Mouse (Mus musculus) brown adipose tissue, adult 24 weeks (tissue): ENCODE data around the gene Ppm1h. TPM values are rescaled to one million over a fixed set of nuclear protein-coding genes. Genes with fewer than 3 reads are reported as not detected.
"Not testable (repeated sequence)": the region's sequence is repeated elsewhere in the genome, so short reads cannot be mapped to it uniquely, and the experiment has no call there.

ENCODE experiments used
- H3K27ac ChIP-seq: fragments of 200-500 bp; replicated peaks from 2 replicates; pipeline ENCODE4 v1.5.1; 2012; ENCODE audit warnings: low read depth, mild to moderate bottlenecking, low read length
- H3K4me1 ChIP-seq: fragments of 200-500 bp; 2 replicates; pipeline ENCODE4 v1.6.1; 2012; ENCODE audit warnings: low read length, mixed read lengths; ENCODE audit not compliant: control insufficient read depth, insufficient read depth, insufficient read length
- H3K4me3 ChIP-seq: fragments of 200-500 bp; 2 replicates; pipeline ENCODE4 v1.5.1; 2012; ENCODE audit warnings: low read depth, mild to moderate bottlenecking, low read length, moderate library complexity; ENCODE audit not compliant: insufficient read depth
- polyA plus RNA-seq: library from polyadenylated mRNA; stranded (reverse); fragments of >200 nt; gene quantifications from 2 replicates; pipeline ENCODE4 v1.2.4, GENCODE M21; 2012; ENCODE audit not compliant: missing spikeins, insufficient read depth, insufficient read length

Ppm1h gene
- polyA plus RNA-seq, 1 experiment, result 0.67 TPM

DNA sequence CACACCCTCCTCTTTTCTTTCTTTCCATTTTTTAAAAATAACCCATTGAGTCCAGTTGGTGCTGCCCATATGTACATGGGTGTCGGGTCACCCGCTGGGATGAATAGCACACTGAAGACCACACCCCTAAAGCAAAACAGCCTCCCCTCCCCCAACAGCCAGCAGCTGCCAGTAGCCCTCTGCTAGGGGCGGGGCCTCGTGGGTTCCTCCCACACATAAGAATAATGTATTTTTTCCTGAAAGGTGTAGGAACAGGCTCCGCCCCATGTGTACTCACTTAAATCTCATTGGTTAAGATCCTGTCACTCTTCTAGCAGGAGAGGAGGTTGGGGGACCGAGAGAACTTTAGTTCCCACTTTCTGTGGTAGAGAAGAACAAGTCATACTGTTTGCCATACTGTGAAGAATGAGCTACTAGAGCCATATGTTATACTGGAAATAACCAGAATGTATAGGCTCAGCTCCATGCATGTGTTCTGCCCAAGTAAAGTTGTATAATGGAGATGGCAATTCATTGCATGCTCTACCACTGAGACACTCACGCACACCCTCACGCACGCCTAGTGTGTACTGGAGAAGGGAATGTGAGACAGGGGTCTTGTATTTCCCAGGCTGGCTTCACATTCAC lies 231.0 kb downstream of the Ppm1h start:
- Histone ChIP-seq H3K27ac (no peak overlapping the region), H3K4me3 (no peak overlapping the region), H3K4me1 (0 out of 2 replicates have a peak, but pooled peaks cover 4% of the 10 kb centered on the region)

DNA sequence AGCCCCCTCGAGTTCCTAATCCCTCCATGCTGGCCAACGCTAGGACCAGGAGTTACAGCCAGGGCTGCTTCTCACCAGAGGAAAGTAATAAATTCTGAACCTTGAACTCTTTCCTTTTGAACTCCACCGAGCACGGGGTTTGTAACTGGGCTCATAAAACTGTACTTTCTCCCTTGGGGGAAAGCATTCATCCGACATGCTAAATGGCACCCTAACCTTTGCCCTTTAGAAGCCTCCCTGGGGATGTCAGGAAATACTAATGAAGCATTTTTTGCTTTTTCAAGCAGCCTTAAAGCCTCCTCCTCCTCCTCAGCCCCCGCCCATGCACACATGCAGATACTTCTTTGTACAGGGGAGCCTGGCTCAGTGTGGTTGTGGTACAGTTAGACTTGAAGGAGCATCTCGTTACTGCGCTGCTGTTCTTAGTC lies 232.2 kb downstream of the Ppm1h start:
- no peak overlapping the region for H3K4me3 ChIP-seq
- peak overlapping the region; percentile 47; the same call in 1 of the 2 replicates for H3K27ac ChIP-seq
- H3K4me1 ChIP-seq, result 0 out of 2 replicates have a peak, but pooled peaks cover 4% of the 10 kb centered on the region

DNA sequence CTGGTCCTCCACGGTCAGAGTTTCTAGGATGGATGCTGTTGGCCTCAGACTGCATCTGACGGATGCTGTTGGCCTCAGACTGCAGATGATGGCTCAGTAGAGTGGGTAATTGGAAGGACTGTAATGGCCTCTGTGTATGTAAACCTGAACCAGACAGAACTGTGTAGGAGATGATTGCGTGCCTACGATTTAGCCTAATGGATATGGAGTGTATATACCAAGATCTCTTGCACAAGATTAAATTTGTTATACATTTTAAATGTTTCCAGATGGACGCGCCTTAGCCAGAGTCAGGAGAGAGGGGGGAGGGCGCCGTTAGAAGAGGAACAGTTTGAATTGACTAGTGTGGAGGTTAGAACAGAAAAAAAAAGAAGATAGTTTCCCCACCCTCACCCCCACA lies 233.1 kb downstream of the Ppm1h start:
- Histone ChIP-seq H3K27ac (0 out of 2 replicates have a peak overlapping the region, but pooled peaks have one; percentile 15), H3K4me3 (no peak overlapping the region), H3K4me1 (0 out of 2 replicates have a peak, but pooled peaks cover 4% of the 10 kb centered on the region)

DNA sequence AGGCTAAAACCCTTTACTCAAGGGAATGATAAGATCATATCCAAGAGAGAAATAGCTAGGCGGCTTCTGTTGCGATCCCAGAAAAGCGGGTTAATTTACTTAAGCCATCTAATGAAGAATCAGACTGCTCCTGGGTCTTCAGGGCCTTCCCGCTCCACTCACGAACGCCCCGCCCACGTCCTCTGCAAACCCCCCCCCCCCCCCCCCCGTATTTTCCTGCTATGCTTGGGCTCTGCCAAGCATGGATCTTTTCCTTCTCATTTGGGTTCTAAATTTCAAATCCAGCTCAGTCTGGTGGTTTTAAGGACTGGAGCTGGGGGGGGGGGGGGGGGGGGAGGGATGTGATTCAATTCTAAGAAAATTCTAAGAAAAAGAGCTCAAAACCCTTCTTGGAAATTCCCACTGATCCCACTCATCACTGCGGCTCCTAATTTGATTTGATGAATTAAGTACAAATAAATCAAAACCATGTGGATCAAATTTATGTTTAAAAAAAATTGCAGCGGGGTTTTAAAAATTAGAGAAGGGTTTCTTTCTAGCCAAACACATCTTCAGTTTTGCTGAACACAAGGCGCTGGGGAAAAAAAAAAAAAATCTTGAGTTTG lies 233.6 kb downstream of the Ppm1h start:
- no peak overlapping the region for H3K4me3 ChIP-seq
- H3K27ac ChIP-seq, result no peak overlapping the region; the same call in 1 of the 2 replicates
- 0 out of 2 replicates have a peak, but pooled peaks cover 4% of the 10 kb centered on the region for H3K4me1 ChIP-seq

DNA sequence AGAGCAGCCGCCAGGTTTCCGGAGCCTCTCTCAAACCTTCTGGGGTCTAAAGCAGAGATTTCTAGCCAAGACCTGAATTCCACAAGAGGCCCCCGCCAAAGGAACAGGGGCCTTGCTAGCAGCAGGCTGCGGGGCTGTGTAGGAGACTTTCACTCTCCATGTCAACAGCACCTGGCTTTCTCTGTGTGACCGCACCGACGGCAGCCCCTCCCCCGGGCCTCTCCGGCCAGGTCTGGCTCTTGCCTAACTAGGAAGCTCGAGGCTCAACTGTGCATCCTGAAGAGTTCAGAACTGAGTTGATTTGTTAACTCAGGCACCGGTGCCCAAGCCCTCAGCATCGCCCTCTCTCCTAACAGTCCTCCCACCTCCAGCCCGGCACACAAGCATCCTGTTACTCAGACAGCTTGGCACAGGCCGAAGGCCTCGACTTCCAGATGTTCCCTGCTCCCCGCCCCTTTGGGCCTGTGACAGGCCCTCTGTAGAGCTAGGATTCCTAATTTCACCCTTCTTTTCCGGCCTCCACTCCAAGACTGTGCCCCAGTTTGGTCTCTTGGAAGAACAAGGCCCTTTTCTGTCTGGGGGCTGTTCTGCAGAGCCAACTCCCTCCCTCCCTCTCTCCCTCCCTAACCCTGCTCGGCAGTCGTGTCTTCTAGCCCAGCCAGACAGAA lies 234.3 kb downstream of the Ppm1h start:
- H3K27ac ChIP-seq, result peak overlapping the region; percentile 48
- H3K4me1 ChIP-seq, result 0 out of 2 replicates have a peak, but pooled peaks cover 4% of the 10 kb centered on the region
- peak overlapping the region; percentile 16; the same call in 1 of the 2 replicates for H3K4me3 ChIP-seq

DNA sequence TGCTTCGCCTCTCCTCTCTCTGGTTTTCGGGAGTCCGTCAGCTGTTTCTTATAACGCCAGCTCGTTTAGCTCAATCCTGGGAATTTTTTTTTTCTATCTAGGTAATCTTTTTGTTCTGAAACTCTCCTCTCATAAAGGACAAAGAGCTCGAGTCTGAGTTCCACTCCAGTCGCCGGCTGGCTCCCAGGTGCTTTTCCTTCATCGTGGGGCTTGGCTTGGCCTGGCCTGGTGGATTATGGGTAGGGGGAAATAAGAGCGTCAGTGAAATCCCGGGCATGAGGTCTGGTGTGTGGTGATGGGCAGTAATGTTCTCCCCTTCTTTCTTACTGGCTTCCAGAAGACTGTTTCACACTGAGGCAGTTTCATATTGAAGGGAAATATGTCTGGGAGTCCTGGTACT lies 234.8 kb downstream of the Ppm1h start:
- Histone ChIP-seq H3K27ac (no peak overlapping the region), H3K4me1 (0 out of 2 replicates have a peak, but pooled peaks cover 4% of the 10 kb centered on the region), H3K4me3 (no peak overlapping the region)

DNA sequence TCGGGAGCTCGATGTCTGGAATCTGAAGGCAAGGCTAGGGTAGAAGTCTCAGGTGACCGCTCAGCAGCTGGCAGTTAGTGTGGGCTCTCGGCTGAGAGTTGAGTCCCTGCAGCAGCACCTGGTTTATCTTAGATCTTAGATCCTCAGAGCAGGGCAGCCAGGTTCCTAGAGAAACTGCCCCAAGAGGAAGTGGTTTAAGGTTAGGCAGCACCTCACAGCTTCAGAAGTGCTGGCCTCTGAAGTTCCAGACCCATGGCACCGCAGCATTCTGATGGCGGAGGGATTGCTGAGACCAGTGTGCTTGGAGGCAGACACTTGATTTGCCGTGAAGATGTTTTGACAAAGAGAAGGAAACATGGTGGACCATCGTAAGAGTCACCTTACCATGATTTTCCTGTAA lies 237.3 kb downstream of the Ppm1h start:
- Histone ChIP-seq H3K27ac (no peak overlapping the region), H3K4me1 (0 out of 2 replicates have a peak, but pooled peaks cover 4% of the 10 kb centered on the region), H3K4me3 (no peak overlapping the region)

DNA sequence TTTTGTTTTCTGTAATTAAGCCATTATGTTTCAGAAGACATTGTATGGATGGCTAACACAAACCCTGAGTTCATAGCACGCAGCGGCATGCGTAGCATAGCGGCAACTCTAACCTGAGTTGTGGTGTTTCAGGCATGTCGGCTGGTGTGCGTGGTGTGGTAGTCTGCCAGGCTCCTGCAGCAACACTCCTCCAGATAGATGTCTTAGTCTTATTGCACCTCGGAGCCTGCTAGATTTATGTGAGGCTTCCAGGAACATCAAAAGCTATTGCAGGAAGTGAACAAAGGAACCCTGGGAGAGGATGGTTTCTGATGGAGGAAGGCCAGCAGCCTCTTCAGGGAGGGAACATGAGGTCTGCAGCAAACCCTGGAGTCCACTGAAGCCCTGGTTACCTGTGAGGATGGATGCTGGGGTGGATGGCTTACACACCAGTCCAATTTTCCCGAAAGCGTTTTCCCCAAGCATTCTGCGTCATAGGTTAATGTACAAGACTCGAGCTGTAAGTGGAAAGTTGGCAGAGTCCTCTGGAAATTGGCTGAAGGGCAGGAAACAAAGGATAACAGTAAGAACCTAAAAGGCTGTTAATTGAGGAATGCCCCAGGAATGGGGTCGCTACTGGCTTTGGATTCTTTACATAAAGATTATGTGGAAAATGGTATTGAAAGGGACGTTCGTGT lies 239.2 kb downstream of the Ppm1h start:
- no peak overlapping the region for H3K4me3 ChIP-seq
- H3K4me1 ChIP-seq, result no peaks in the 10 kb centered on the region
- no peak overlapping the region for H3K27ac ChIP-seq

DNA sequence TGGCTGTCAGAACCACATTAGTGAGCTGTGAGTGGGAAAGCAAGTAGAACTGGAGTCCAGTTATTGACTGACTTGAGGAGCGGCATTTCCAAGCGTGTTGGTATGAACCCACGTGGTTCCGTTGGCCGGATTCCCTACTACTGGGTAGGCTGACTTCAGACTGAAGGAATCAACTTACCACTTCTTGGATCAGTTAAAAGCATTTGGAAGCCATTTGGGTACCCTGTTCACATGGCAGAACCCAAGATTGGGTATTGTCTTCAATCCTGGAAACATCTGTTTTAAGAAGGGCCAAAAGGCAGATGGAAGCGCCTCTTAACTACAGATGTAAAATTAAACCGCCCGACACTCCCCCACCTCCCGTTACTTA lies 239.7 kb downstream of the Ppm1h start:
- H3K27ac ChIP-seq, result no peak overlapping the region
- H3K4me1 ChIP-seq, result no peaks in the 10 kb centered on the region
- no peak overlapping the region for H3K4me3 ChIP-seq

DNA sequence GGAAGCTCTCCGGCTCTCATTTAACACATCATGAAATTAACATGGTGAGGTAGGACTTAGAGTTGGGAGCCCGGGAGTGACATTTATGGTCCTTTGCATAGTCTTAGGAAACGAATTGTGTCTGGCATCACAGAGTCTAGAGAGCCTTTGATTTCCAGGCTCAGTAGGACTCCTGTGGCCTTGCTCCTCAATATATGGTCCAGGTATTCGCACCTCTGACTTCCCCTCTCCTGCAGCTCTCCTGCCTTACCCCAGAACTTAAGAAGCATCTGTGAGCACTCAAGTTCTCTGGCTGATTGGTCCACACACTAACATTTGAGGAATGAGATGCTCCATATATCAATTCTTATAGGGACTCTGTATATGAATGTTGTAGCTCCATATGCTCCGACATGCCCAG lies 240.2 kb downstream of the Ppm1h start:
- H3K4me3 ChIP-seq, result no peak overlapping the region
- H3K4me1 ChIP-seq, result no peaks in the 10 kb centered on the region
- no peak overlapping the region for H3K27ac ChIP-seq

DNA sequence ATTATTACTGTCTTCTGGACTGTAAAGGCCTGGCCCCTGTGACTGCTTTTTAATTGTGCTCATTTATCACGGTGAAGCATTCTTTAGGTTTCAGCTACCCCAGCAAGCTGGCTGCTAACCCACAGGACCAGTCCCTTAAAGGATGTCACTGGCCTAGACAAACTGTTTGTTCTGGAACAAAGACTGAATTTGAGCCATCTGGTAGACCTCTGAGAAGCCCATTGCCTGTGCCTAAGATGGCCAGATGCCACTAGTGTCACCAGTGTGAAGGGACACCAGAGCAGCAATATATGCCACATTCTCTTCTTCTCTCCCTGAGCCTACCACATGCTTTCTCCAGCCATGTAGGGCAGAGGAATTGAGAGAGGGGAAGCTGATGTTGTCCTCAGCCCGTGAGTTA lies 240.9 kb downstream of the Ppm1h start:
- Histone ChIP-seq H3K27ac (no peak overlapping the region), H3K4me1 (no peaks in the 10 kb centered on the region), H3K4me3 (no peak overlapping the region)

DNA sequence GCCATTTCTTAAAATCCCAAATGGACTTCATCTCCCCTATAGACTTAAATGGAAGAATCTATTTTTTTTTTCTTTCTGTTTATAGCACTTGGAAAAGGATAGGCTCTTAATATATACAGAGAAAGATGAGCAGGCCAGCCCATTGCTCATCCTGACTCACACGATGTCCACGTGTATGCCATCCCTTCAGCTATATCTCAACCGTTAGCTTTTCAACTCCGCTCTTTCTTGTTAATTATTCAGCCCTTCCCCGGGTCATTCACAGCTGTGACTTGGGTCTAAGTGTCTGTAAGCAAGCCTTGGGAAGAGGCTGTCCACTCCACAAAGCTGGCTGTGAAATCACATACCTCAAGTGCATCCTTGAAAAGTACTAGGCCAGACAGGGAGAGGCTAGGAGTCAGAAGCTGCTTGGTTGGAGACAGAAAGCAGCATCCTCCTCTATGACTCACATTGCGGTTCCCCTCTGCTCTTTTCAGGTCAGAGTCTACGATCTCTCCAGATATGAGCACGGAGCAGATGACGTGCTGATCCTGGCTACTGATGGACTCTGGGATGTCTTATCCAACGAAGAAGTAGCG lies 241.7 kb downstream of the Ppm1h start:
- no peaks in the 10 kb centered on the region for H3K4me1 ChIP-seq
- no peak overlapping the region for H3K4me3 ChIP-seq
- no peak overlapping the region for H3K27ac ChIP-seq

DNA sequence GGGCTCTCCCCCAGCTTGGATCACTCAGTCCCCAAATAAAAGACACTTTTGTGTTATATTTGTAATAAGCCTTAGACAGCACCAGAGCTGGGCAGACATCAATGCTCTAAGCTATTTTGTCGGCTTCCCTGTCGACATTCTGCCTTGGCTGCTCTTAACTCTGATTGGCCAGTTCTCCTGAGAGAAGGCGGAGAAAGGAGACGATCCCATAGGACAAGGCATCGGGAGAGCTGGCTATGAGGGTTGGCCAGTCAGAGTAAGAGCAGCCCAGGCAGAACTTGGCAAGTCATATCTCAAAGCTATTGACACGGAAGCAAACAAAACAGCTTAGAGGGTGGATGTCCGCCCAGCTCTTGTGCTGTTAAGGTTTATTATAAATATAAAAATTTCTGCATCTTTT lies 243.7 kb downstream of the Ppm1h start:
- Histone ChIP-seq H3K4me1 (no peaks in the 10 kb centered on the region), H3K27ac (no peak overlapping the region), H3K4me3 (no peak overlapping the region)

DNA sequence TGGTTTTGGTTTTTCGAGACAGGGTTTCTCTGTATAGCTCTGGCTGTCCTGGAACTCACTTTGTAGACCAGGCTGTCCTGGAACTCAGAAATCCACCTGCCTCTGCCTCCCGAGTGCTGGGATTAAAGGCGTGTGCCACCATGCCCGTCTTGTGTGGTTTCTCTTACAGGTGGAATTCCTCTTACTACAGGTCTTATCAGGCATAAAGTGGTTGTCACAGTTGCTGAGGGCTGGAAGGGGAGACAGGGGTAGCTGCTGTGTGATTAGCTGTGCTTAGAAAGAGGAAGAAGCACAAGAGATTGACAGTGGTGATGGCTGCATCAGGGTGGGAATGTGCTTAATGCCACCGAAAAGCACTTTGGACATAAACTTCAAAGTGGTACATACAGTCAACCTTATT lies 246.0 kb downstream of the Ppm1h start:
- not testable (repeated sequence) for H3K27ac ChIP-seq, H3K4me1 ChIP-seq, H3K4me3 ChIP-seq

DNA sequence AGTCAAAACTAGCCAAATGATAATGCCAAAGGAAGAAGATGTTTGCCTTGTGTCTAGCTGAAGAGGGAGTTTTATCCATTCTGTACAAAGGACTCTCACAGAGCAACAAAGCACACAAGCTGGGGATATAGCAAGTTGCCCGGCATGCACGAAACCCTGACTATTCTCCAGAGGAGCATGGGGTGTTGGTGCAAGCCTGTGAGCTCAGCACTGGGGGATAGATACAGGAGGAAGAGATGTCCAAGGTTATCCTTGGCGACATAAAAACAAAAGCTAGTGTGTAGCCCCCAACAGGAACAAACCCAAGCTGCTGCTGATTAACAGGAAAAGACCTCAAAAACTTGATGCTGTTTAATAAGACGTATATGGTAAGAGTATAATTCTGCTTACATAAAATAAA lies 247.7 kb downstream of the Ppm1h start:
- Histone ChIP-seq H3K4me3 (no peak overlapping the region), H3K27ac (no peak overlapping the region), H3K4me1 (no peaks in the 10 kb centered on the region)
